Mouse (Mus musculus): ENCODE measurements around the gene Slit1.

Slit1 gene

GRCm38 (mm10) chr19:41655970-41656369, 87.5 kb downstream of the Slit1 start:
- peak; percentile 84 for DNase-seq (ENCODE audit: low read depth, low spot score)

- no peak for DNase-seq (ENCODE audit: low read depth, low spot score)
Observed at GRCm38 (mm10) chr19:41655089-41655783, 88.2 kb downstream of the Slit1 start.

DNA sequence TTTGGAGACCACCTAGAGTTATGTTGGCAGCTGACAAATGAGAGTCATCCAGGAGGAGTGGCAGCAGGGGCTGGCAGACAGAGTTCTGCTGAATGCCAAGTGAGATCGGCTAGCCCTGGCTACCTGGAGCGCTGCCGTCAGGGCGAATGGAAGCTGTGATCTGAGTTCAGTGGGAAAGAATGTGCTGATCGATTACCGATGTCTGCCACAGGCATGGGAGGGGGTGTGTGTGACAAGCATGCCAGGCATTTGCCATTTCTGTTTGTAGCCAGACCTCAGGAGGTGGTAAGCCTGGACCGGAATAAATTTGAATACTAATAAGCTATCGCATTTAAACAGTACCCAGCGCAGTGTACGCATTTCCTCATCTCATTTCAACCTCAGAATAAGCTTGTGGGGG, 91.5 kb downstream of the Slit1 start:
- DNase-seq (ENCODE audit: low read depth, low spot score) = no peak

GRCm38 (mm10) chr19:41649394-41649793, 94.1 kb downstream of the Slit1 start:
- DNase-seq (ENCODE audit: low read depth, low spot score) = no peak

DNA sequence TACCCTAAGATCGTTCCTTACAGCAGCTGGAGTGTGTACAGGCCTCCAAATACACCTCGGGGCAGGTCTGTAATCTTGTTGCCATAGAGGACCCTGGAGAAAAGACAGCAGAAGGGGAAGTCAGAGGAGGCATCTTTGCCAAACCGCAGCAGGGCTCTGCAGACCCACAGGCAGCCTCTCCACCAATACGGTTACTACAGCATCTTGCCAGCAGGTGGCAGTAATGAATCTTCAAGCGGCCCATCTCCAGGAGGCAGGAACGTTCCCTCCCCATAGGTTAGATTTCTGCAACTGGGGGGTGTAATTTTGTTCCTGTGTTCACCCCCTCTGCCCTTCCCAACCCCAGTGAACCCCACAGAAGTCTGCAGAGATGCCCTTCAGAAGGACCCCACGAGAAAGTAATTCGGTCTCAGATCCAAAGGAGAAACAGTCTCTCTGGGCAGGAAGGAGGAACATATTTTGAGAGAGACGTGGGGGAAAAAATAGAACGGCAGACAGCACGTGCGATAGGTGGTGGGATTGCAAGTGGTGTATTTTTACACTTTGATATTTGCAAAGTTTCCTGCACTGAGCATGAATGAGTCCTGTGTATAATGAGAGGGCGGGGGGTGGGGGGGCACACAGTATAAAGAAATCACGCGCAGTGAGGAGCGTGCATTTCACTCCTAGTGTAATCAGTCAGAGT, 96.4 kb downstream of the Slit1 start:
- DNase-seq (ENCODE audit: low read depth, low spot score) = peak; percentile 71

GRCm38 (mm10) chr19:41643010-41643409, 100.5 kb downstream of the Slit1 start:
- DNase-seq (ENCODE audit: low read depth, low spot score) = no peak

DNA sequence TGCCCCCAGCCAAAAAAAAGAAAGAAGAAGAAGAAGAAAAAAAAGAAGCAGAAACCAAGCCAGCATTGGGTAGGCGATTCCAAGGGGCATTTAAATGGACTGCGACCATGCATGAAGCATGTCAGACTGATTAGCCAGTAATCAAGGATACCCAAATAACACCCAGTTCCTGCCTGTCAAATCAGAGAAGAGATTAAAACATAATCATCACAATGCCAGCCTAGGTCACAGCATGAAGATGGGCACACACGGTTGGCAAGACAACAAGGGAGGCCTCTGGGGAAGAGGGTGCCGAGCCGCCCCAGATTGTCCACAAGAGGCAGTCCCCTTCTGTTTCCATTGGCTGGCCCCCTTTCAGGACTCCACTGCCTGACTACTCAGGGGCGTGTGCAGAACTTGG, 108.5 kb downstream of the Slit1 start:
- no peak for DNase-seq (ENCODE audit: low read depth, low spot score)

DNA sequence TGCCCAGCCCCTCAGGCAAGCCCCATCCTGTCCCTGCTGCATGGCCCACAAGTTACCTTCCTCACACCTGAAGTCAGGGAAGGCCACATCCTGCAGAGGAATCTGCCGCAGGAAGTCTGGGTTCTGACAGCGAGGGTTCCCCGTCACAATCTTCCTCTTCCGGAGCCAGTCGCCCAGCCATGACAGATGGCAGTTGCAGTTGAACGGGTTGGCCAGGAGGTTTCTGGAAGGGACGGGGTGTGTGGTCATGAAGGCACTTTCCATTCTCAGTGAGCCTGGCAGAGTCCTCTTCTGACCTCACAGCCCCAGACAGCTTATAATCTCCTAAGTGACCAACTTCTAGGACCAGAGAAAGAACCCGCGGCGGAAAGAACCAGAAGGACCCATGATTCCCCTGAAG, 109.4 kb downstream of the Slit1 start:
- no peak for DNase-seq (ENCODE audit: low read depth, low spot score)

DNA sequence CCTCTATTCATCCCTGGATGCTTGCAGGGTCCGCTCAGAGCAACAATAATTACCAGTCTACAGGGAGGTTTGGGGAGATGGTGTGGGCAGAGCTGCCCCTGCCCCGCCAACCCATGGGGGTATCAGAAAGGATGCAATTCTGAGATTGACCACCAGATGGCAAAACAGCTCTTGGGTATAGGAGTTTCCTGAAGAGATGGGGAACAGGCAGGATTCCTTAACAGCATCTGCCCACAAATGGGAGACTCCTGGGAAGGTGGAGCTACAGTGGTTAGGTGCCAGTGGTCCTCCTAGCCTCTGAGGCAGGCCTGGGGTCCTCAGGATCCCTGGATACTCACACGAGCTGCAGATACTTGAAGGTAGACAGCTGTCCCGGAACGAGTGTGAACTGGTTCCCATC, 113.9 kb downstream of the Slit1 start:
- peak; percentile 78 for DNase-seq (ENCODE audit: low read depth, low spot score)

DNA sequence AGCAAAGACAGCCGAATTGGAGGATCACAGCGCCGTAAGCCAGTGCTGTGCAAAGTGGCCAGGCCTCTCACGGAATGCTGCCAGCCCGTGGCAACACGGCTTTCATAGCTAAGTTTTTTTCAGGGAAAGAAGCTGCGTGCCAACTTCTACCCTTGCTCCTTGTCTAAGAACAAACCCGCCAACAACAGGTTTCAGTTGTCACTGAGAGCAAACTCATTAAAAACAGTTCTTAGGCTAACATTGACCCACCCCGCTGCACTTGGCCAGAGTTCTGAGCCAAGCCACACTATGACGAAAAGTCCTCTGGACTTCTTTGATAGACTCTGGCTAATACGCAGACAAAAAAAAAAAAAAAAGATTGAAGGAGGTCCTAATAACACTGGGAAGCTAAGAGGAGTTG, 114.5 kb downstream of the Slit1 start:
- DNase-seq (ENCODE audit: low read depth, low spot score) = no peak

DNA sequence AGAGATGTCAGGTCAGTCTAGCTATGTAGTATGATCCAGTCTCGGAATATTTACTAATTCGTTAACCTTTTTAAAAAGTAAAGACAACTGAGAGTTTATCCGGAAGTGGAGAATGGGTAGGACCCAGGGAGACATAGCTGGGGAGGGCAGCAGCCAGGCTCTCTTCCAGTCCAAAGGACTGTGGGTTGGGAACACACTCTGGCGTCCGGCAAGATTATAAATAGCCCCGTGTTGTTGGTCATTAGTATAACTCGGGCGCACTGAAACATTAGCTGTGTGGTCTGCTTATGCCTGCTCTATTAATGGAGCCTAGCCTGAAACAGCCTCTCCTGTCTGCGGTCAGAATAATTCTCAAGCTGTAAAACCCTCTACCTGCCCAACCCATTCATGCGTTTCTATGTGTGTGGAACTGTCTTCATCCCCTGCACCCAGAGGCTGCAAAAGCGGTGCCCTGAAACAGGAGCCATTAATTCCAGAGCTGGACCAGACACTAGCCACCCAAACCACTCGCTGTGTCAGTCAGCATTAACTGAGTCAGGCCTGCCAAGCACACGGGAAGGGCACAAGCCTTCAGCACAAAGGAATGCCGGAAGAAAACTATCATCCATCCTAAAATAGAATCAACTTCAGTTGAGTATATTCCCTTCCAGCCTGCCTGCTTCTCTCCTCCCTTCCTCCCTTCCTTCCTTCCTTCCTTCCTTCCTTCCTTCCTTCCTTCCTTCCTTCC, 122.9 kb downstream of the Slit1 start:
- DNase-seq (ENCODE audit: low read depth, low spot score) = no peak

DNA sequence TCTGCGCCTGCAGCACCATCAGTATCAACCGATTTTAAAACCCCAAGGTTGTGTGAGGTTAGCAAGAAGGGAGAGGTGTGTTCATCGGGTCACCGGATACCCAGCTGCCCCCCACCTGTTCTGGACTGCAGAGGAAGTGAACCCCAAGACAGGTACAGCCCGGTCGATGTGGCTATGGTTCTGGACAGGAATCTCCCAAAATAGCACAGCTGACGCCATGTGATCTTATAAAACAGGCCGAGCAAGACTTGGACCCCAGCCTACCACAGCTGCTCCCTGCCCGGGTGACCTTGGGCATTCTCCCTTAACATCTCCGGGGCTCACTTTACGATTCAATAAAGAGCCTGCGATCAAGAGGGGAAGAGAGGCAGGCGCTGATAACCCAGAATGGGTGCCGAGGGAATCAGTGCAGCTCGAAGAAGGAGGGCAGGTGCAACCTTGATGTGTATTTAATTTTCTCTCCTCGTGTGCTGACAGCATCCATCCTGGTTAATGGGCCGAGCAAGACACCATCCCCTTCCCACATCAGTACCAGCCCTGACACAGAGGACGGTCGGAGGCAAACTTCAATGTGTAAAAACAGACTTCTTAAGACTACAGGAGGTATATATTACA, 124.6 kb downstream of the Slit1 start:
- DNase-seq (ENCODE audit: low read depth, low spot score) = no peak

DNA sequence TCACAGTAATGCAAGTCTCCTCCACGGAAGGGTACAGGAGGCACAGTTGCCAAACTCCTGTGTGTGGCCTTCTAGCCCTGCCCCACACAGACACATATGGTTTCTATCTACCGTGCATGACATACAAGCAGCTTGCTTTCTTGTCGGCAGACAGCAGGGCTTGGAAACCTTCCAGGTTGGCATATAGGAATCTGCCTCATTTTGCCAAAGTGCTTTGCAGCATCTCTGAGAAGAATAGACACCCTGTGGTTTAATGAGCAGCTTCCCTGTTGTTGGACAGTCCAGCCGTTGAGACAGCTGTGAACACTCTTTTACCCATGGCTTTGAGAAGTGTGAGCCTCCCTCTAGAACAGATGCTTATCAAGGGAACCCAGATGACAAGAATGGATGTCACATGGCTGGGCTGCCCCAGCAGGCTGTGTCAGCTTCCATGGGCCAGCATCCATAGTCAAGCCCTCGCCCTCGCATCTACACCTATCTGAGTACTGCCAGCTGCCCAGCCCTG, 125.3 kb downstream of the Slit1 start:
- DNase-seq (ENCODE audit: low read depth, low spot score) = peak; percentile 41

GRCm38 (mm10) chr19:41617102-41617501, 126.4 kb downstream of the Slit1 start:
- DNase-seq (ENCODE audit: low read depth, low spot score) = no peak

GRCm38 (mm10) chr19:41616274-41616673, 127.2 kb downstream of the Slit1 start:
- DNase-seq (ENCODE audit: low read depth, low spot score) = no peak

- peak; percentile 60 for DNase-seq (ENCODE audit: low read depth, low spot score)
Observed at GRCm38 (mm10) chr19:41615606-41616224, 127.8 kb downstream of the Slit1 start.

DNA sequence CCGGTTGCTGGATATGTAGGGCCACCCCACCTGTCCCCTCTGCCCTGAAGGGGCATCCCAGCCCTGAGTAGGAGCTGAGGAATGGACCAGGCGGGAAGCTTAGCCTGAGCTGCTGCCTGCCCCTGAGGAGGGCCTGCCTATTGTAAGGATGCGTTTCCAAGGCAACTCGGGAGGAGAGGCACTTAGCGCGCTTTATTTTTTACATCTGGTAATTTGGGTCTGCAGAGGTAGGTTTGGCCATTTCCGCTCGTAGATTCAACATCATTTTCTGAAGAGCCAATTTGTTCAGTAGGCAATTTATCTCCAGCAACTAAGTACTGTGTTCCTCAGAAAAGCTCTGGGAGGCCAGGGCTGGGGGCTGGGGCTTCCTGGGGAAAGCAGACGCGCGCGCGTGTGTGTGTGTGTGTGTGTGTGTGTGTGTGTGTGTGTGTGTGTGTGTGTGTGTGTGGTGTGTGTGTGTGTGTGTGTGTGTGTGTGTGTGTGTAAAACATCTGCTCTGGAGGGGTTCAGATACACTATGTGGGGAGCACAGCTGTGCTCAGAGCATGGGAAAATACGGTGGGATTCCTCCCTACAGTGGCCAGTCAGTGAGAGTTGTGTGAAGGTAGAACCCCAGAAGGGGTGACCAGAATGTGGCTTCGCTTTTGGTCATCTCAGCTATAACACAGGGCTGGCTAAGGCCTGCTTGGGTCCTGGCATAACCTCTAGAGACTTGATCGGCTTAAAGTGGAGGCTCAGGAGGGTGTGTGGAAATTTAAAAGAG, 130.0 kb downstream of the Slit1 start:
- peak; percentile 76 for DNase-seq (ENCODE audit: low read depth, low spot score)

DNA sequence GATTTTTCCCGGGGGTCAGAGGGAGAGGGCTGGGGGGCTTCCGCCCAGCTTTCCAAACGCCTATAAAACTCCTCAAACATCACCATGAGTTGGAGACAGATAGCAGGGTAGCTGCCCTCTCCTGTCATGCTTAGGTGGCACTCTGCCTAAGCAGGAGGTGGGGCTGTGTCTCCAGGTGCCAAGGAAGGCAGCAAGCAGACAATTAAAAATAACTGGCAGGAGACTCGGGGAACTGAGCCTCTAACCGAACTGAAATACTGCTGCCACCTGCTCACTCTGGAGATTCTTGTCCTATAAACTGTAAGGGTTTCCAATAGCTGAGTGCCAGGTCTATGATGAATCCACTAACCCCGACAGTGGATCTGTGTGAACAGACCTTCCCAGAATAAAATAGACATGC, 131.8 kb downstream of the Slit1 start:
- DNase-seq (ENCODE audit: low read depth, low spot score) = no peak

- DNase-seq (ENCODE audit: low read depth, low spot score) = no peak
Observed at GRCm38 (mm10) chr19:41606208-41606987, 137.1 kb downstream of the Slit1 start.

DNA sequence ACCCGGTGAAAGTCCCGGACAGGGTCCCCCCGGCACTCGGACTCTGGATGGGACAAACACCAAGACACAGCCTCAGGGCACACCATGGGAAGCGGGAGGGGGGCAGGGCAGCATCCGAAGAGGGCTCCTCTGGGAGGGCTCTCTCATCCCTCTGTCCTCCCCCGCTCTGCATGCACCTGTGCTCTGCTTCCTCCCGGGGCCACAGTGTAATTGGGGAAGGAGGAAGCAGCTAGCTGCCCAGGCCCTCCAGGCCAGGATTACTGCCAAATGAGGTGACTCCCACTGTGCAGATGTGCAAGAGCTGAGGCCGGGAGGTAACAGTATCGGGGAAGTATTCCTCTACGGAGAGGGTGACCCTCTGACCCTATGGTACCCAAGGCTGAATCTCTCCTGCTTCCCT, 142.8 kb downstream of the Slit1 start:
- DNase-seq (ENCODE audit: low read depth, low spot score) = no peak
